Mouse (Mus musculus) kidney, adult 8-10 months (tissue): ENCODE measurements around the gene Akr1c18.
A peak's percentile ranks its signal among the peaks of the same experiment; 100 is the strongest.

ENCODE experiments used
- DNase-seq, 2 experiments: peaks; one replicate each; pipeline ENCODE4 v3.0.0; 2022

The Akr1c18 gene

DNA sequence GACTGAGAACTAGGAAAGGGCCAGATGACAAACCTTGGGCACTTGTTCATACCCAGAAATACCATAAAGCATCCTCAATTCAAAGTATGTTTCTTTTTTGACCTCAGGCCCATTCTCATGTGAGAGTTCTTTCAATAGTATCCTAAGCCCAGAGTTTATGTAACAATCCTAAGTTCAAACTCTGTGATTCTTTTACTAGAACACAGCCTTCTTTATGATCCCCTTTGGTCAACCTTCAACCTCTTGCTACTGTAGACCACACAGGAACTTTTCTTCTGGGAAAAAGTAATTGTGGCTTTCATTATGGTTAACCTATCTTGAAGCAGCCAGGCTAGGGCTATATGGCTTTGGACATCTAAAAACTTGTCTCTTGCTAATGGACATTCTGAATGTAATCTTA is 48.8 kb downstream of the Akr1c18 start:
- peak in 1 of 2 experiments; percentile 37 for DNase-seq
